ENCODE assay signal across 7 mouse cellular contexts in the genomic region with DNA sequence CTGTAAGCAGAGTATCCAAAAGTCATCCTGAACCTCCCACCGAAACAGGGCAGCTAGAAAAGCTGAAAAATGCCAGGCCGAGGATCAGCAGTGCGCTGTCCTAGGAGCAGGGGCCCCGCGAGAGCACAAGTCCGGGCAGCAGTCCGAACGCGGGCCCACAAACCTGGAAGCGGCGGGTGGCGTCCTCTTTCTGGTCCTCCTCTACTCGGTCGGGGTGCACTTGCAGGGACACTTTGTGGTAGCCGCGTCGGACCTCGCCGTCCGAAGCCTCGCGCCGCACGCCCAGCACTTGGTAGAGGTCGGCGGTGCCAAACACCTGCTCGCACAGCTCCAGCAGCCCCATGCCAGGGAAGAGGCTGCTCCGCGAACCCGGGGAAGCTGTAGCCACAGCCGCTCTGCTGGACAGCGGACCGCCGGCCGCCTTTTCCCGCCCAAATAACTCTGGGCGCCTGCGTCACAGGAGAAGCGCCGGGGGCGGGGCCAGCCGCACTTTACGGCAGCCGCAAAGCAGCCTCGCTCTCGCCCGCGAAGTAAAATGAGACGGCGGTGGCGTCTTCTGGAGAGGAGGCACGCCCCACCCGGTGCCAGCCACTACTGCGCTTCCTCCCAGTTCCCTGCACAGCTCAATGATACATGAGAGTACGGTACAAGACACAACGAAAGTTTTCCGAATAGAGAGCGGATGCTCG. TPM values are rescaled to one million over a fixed set of nuclear protein-coding genes. Genes with fewer than 3 reads are reported as not detected.
DNase-seq lines count a peak whose midpoint lies in the region; ATAC-seq lines count a peak whose summit lies in the region.

A gene (minus strand): TSS at position 470 of the 689 bp plus-strand sequence.

- H3K4me2 ChIP-seq in limb, embryonic 11.5 days (ENCODE audit: low read depth, severe bottlenecking), result peak within 1 kb of the TSS; percentile 77
- peak within 1 kb of the TSS; percentile 78 for H3K4me2 ChIP-seq in midbrain, embryonic 14.5 days (ENCODE audit: low read length)

- peak within 1 kb of the TSS; percentile 91 for H3K27ac ChIP-seq in embryonic facial prominence, embryonic 10.5 days (replicated peaks)
- peak within 1 kb of the TSS; percentile 48 for H3K27ac ChIP-seq in limb, embryonic 11.5 days (replicated peaks; ENCODE audit: low read depth, low read length)
- peak within 1 kb of the TSS; percentile 81 for H3K27ac ChIP-seq in midbrain, embryonic 14.5 days (replicated peaks; ENCODE audit: low read depth, low read length)

- H3K9ac ChIP-seq in limb, embryonic 11.5 days (ENCODE audit: low read length), result peak within 1 kb of the TSS; percentile 79
- peak within 1 kb of the TSS; percentile 71 for H3K9ac ChIP-seq in midbrain, embryonic 14.5 days (replicated peaks; ENCODE audit: low read length)

- peak within 1 kb of the TSS; percentile 91 for H3K4me3 ChIP-seq in embryonic facial prominence, embryonic 10.5 days
- H3K4me3 ChIP-seq in limb, embryonic 11.5 days (ENCODE audit: low read depth, low read length), result peak within 1 kb of the TSS; percentile 89
- peak within 1 kb of the TSS; percentile 74 for H3K4me3 ChIP-seq in midbrain, embryonic 14.5 days (replicated peaks; ENCODE audit: low read depth, low read length)

- H3K27me3 ChIP-seq in embryonic facial prominence, embryonic 10.5 days (replicated peaks; ENCODE audit: low read depth, poor library complexity, severe bottlenecking), result no peaks in the 10 kb centered on the region
- H3K27me3 ChIP-seq in limb, embryonic 11.5 days (ENCODE audit: control insufficient read depth, insufficient read depth, low read length), result no peaks in the 10 kb centered on the region
- no peaks in the 10 kb centered on the region for H3K27me3 ChIP-seq in midbrain, embryonic 14.5 days (ENCODE audit: control insufficient read depth, insufficient read depth, low read length)

- DNase-seq in adrenal gland, postnatal 10 days, result peak; percentile 98
- peak; percentile 96 for DNase-seq in embryonic facial prominence, embryonic 10.5 days (ENCODE audit: low spot score)
- peak; percentile 99 for DNase-seq in heart, adult 11 months
- peak; percentile 96 for DNase-seq in kidney, adult 18-20 months
- DNase-seq in limb, embryonic 11.5 days (ENCODE audit: low spot score), result peak; percentile 93
- DNase-seq in midbrain, embryonic 14.5 days, result peak; percentile 96
- peak; percentile 91 to 96 for DNase-seq in spleen, adult 18-20 months

- peak; percentile 72 for ATAC-seq in limb, embryonic 11.5 days (ENCODE audit: insufficient number of reproducible peaks, low FRiP score, low TSS enrichment, low read depth)
- peak; percentile 71 for ATAC-seq in midbrain, embryonic 14.5 days (ENCODE audit: low FRiP score, low TSS enrichment)

- peaks cover 66% of the 10 kb centered on the region for H3K36me3 ChIP-seq in embryonic facial prominence, embryonic 10.5 days (replicated peaks)
- peaks cover 8% of the 10 kb centered on the region for H3K36me3 ChIP-seq in limb, embryonic 11.5 days (ENCODE audit: control insufficient read depth, insufficient read depth, low read length)
- peaks cover 33% of the 10 kb centered on the region for H3K36me3 ChIP-seq in midbrain, embryonic 14.5 days (ENCODE audit: control insufficient read depth, insufficient read depth, low read length)

- WGBS in embryonic facial prominence, embryonic 10.5 days, result under 1% methylated on average over 59 of the region's 59 CpGs
- WGBS in limb, embryonic 11.5 days, result under 1% methylated on average over 59 of the region's 59 CpGs
- WGBS in midbrain, embryonic 14.5 days, result under 1% methylated on average over 59 of the region's 59 CpGs

- H3K4me1 ChIP-seq in embryonic facial prominence, embryonic 10.5 days, result peaks cover 41% of the 10 kb centered on the region
- peaks cover 19% of the 10 kb centered on the region for H3K4me1 ChIP-seq in limb, embryonic 11.5 days (ENCODE audit: control insufficient read depth, insufficient read depth, low read length)
- H3K4me1 ChIP-seq in midbrain, embryonic 14.5 days (ENCODE audit: control insufficient read depth, insufficient read depth, low read length), result peaks cover 21% of the 10 kb centered on the region

- no peaks in the 10 kb centered on the region for H3K9me3 ChIP-seq in embryonic facial prominence, embryonic 10.5 days
- no peaks in the 10 kb centered on the region for H3K9me3 ChIP-seq in limb, embryonic 11.5 days (ENCODE audit: control insufficient read depth, low read length)
- no peaks in the 10 kb centered on the region for H3K9me3 ChIP-seq in midbrain, embryonic 14.5 days (ENCODE audit: control insufficient read depth, low read length)

RNA-seq across cellular contexts. Expression of the gene that starts here (rescaled TPM):
- total RNA-seq in adrenal gland, postnatal 10 days (2021), result 10 to 100 TPM; 33.7 to 36.6 TPM
- 286 and 298 TPM in 2 replicates for polyA plus RNA-seq in embryonic facial prominence, embryonic 10.5 days (2016; fragmentation: Nextera tagmentation; extraction: Ambion mirVana)
- polyA plus RNA-seq in limb, embryonic 11.5 days (2014; fragmentation: Nextera tagmentation; extraction: Ambion mirVana), result 261 and 262 TPM in 2 replicates
- polyA plus RNA-seq in midbrain, embryonic 14.5 days (2014; fragmentation: Nextera tagmentation; extraction: Ambion mirVana), result 89.1 and 119 TPM in 2 replicates

Comparison
In these comparisons a context has a peak if more than half of its experiments do, and no peak if none do; other contexts are left out.
1. Peak in every context shown above with its lines: DNase-seq, ATAC-seq, H3K4me3 ChIP-seq and H3K27ac ChIP-seq.